Mouse (Mus musculus) lung, adult 10 weeks (tissue): ENCODE results near the gene Krt6a. TPM values are rescaled to one million over a fixed set of nuclear protein-coding genes. Genes with fewer than 3 reads are reported as not detected.

ENCODE experiments used
- polyA plus RNA-seq: library from polyadenylated mRNA; stranded (reverse); fragments of 350-450 nt; fragmentation: Illumina TruSeq; extraction: RNeasy Lipid Tissue Mini Kit (QIAGEN cat#74804); gene quantifications from one replicate; pipeline ENCODE4 v1.2.3, GENCODE M21; 2014; ENCODE audit warnings: low read depth, low replicate concordance; ENCODE audit not compliant: insufficient read depth

The Krt6a gene
- polyA plus RNA-seq: not detected

GRCm38 (mm10) chr15:101694207-101694606 lies at the start of gene Krt6a:
Gene Krt6a (minus strand): TSS chr15:101694307.

GRCm38 (mm10) chr15:101742711-101743110 lies 48.6 kb upstream of the Krt6a start, which contains the start of gene Krt71:
Gene Krt71 (minus strand): TSS chr15:101743109.

GRCm38 (mm10) chr15:101712720-101713119 lies 18.6 kb upstream of the Krt6a start, which contains the start of gene Krt5:
Gene Krt5 (minus strand): TSS chr15:101712898.

GRCm38 (mm10) chr15:101680187-101680586 lies 13.9 kb downstream of the Krt6a start, which contains the start of gene Krt6b:
Gene Krt6b (minus strand): TSS chr15:101680287.

GRCm38 (mm10) chr15:101647280-101647679 lies 46.8 kb downstream of the Krt6a start, which contains the start of gene Gm5478:
Gene Gm5478 (minus strand): TSS chr15:101647380.

Other genes with a start within 250 kb of the Krt6a start
- gene Krt88, start 246.6 kb downstream of the Krt6a start, polyA plus RNA-seq: not detected
- not detected for gene Krt81, start 230.6 kb downstream of the Krt6a start, polyA plus RNA-seq
- not detected for gene Krt86, start 220.8 kb downstream of the Krt6a start, polyA plus RNA-seq
- not detected for gene Krt83, start 202.8 kb downstream of the Krt6a start, polyA plus RNA-seq
- gene Gm49425, start 177.0 kb downstream of the Krt6a start, polyA plus RNA-seq: not detected
- not detected for gene Krt84, start 161.5 kb downstream of the Krt6a start, polyA plus RNA-seq
- gene Krt82, start 143.6 kb downstream of the Krt6a start, polyA plus RNA-seq: not detected
- not detected for gene Krt90, start 131.4 kb downstream of the Krt6a start, polyA plus RNA-seq
- gene Krt75, start 120.4 kb downstream of the Krt6a start, polyA plus RNA-seq: not detected
- gene Gm5414, start 66.1 kb downstream of the Krt6a start, polyA plus RNA-seq: not detected
- not detected for gene Gm5478, start 46.9 kb downstream of the Krt6a start, polyA plus RNA-seq
- not detected for gene Krt6b, start 14.0 kb downstream of the Krt6a start, polyA plus RNA-seq
- gene Krt5, start 18.6 kb upstream of the Krt6a start, polyA plus RNA-seq: 0.23 TPM
- not detected for gene Krt71, start 48.8 kb upstream of the Krt6a start, polyA plus RNA-seq
- not detected for gene Krt72, start 92.2 kb upstream of the Krt6a start, polyA plus RNA-seq
- not detected for gene Krt73, start 108.0 kb upstream of the Krt6a start, polyA plus RNA-seq
- gene Krt2, start 123.9 kb upstream of the Krt6a start, polyA plus RNA-seq: not detected
- 0.15 TPM for gene Krt1, start 156.5 kb upstream of the Krt6a start, polyA plus RNA-seq
- gene Krt77, start 175.4 kb upstream of the Krt6a start, polyA plus RNA-seq: not detected
- gene Krt76, start 198.6 kb upstream of the Krt6a start, polyA plus RNA-seq: not detected
- gene Krt4, start 230.4 kb upstream of the Krt6a start, polyA plus RNA-seq: not detected
- gene Krt79, start 246.0 kb upstream of the Krt6a start, polyA plus RNA-seq: 13.3 TPM